Mouse (Mus musculus) intestine, embryonic 14.5 days (tissue): ENCODE data around the gene Leng9. TPM values are rescaled to one million over a fixed set of nuclear protein-coding genes. Genes with fewer than 3 reads are reported as not detected.
A peak's percentile ranks its signal among the peaks of the same experiment; 100 is the strongest.

Source experiments
- ATAC-seq: fragments of 200-750 bp; cut with Nextera tagmentation; replicated peaks from 2 replicates; pipeline ENCODE4 v1.8.0; 2017; ENCODE audit warnings: low read depth, moderate number of reproducible peaks, moderate TSS enrichment, moderate library complexity; ENCODE audit not compliant: low FRiP score, low TSS enrichment
- DNase-seq: peaks from one replicate; pipeline ENCODE4 v3.0.0-alpha.2; 2018; ENCODE audit warnings: low spot score
- H3K27ac ChIP-seq: fragments of 300-500 bp; sonication (generic); 2 replicates; pipeline ENCODE4 v1.5.1; 2014; ENCODE audit warnings: low read depth, mild to moderate bottlenecking, control low read depth
- H3K27me3 ChIP-seq: fragments of 300-500 bp; sonication (generic); replicated peaks from 2 replicates; pipeline ENCODE4 v1.6.1; 2014; ENCODE audit warnings: low read length, control low read depth; ENCODE audit not compliant: control insufficient read depth, insufficient read depth
- H3K36me3 ChIP-seq: fragments of 300-500 bp; sonication (generic); 2 replicates; pipeline ENCODE4 v1.6.1; 2014; ENCODE audit warnings: low read length, control low read depth; ENCODE audit not compliant: control insufficient read depth, insufficient read depth
- H3K4me1 ChIP-seq: fragments of 300-500 bp; sonication (generic); replicated peaks from 2 replicates; pipeline ENCODE4 v1.6.1; 2014; ENCODE audit warnings: low read length, control low read depth, mixed read lengths; ENCODE audit not compliant: control insufficient read depth, insufficient read depth
- H3K4me2 ChIP-seq: fragments of 300-500 bp; sonication (generic); 2 replicates; pipeline ENCODE4 v1.6.1; 2014; ENCODE audit warnings: low read length
- H3K4me3 ChIP-seq: fragments of 300-500 bp; sonication (generic); 2 replicates; pipeline ENCODE4 v1.5.1; 2014; ENCODE audit warnings: low read depth, low read length, control low read depth, mixed read lengths
- H3K9ac ChIP-seq: fragments of 300-500 bp; sonication (generic); 2 replicates; pipeline ENCODE4 v1.6.1; 2014; ENCODE audit warnings: mild to moderate bottlenecking, low read length
- H3K9me3 ChIP-seq: fragments of 300-500 bp; sonication (generic); 2 replicates; pipeline ENCODE4 v1.6.1; 2016; ENCODE audit warnings: low read length, control low read depth; ENCODE audit not compliant: control insufficient read depth
- WGBS: fragments of 180-500 bp; shearing (Covaris S2); extraction: QIAGEN DNeasy Blood & Tissue Kit; methylation state at CpG from one replicate; pipeline ENCODE4 v1.1.7; 2014; 5-methylcytosine and 5-hydroxymethylcytosine counted together
- polyA plus RNA-seq: library from polyadenylated mRNA; unstranded; fragments of >200 nt; fragmentation: Nextera tagmentation; extraction: Ambion mirVana; gene quantifications from 2 replicates; pipeline ENCODE4 v1.2.1, GENCODE M21; 2014

Gene Leng9
- polyA plus RNA-seq, 1 experiment from 2014 or later: 2.7 TPM

DNA sequence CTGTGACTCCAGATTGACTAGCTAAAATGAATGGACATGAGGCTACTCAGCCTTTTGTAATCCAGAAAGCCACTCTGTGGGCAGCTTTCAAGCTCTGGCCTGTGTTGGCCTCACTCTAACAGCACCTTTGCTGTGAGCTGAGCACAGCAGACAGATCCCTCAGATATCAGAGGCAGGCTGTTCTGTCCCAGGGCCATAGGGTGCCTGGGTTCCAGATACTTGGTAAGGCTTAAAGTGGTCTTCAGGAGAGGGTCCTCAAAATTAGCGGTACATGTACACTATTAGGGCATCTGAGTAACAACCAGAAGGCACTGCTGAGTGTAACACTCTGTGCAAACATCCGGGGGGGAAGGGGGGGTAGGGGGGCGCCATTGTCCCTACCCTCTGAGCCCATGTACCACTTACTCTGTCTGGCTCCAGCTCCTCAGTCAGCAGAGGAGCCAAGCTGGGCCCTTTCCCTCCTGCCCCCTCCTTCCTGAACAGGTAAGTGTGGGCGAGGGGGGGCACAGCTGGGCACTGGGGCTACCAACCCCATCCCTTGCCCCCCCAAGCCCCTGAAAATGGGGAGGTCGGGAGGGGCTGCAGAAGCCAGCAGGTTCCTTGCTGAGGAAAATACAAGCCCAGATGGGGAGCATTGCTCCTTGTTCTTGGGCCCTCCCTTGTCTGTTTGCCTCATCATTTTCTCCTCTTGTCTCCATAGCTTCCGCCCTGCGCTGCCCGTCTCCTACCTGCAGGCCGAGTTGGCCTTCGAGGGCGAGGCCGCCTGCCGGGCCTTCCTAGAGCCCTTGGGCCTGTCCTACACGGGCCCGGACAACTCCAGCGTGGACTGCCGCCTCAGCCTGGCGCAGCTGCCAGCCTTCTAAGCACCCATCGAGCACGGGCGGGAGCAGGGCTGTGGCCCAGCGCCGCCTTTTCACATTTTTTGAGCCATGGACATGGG is 3.7 kb downstream of the Leng9 start:
- Histone ChIP-seq H3K27ac (no peak overlapping the region), H3K4me3 (no peak overlapping the region), H3K27me3 (peaks cover 5% of the 10 kb centered on the region; the same call in 1 of the 2 replicates), H3K4me1 (peaks cover 19% of the 10 kb centered on the region), H3K36me3 (peaks cover 64% of the 10 kb centered on the region), H3K9ac (no peak overlapping the region), H3K4me2 (no peak overlapping the region), H3K9me3 (no peaks in the 10 kb centered on the region)
- 94% methylated on average over 23 of the region's 23 CpGs for WGBS
- ATAC-seq (no peak), DNase-seq (no peak)

DNA sequence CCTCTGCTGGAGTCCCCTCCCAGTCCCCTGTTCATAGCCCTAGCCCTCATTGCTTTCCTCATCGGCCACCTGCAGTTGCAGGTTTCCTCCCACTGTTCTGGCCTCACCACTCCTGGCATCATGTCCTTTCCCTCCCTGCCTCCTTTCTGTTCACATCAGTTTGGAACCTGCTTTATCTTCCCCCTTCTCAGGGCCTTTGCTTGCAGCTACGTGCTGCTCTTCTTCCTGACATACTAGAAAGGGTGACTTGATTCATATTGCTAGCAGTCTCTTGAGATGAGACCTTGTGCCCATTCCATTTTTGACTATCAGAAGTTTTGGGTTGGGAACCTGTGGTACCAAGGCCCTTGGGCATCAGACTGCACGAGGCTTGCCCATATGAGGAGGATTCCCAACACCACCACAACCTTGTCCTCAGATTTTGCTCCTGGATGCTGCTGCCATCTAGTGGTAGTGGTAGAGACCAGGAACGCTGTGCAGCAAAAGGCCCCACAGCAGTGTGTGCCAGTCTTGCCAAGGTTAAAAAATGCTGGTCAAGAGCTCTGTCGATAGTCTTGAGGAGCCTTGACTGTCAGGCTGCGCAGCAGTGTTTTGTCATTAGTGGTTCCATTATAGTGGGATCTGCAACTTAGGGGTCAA is 4.5 kb downstream of the Leng9 start:
- Histone ChIP-seq H3K27me3 (no peaks in the 10 kb centered on the region), H3K9ac (no peak overlapping the region), H3K4me2 (no peak overlapping the region), H3K9me3 (no peaks in the 10 kb centered on the region), H3K4me1 (peaks cover 19% of the 10 kb centered on the region), H3K27ac (no peak overlapping the region), H3K4me3 (no peak overlapping the region), H3K36me3 (peaks cover 72% of the 10 kb centered on the region)
- ATAC-seq (no peak), DNase-seq (no peak)
- WGBS: 65% methylated on average over 6 of the region's 6 CpGs

DNA sequence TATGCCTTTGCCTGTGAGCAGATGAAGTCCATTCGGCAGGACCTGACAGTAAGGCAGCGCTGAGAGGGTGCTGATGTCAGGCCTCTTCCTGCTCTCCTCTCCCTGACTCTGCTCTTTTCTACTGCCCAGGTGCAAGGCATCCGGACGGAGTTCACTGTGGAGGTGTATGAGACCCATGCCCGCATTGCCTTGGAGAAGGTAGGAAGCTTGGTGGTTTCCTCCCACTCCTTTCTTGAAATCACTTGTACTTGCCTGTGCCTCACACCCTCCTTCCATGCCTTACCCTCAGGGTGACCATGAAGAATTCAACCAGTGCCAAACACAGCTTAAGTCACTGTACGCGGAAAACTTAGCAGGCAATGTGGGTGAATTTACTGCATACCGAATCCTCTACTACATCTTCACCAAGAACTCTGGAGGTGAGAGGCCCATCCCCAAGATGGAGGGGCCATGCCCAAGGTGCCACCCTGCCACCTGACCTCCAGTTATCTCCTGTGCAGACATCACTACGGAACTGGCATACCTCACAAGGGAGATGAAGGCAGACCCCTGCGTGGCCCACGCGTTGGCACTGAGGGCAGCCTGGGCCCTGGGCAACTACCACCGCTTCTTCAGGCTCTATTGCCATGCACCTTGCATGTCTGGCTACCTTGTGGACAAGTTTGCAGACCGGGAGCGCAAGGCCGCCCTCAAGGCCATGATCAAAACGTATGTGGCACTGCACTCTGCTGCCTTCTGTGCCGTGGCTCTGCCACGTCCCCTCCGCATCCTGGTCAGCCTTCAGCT is 5.2 kb downstream of the Leng9 start:
- 93% methylated on average over 20 of the region's 20 CpGs for WGBS
- no peak overlapping the region for H3K9ac ChIP-seq
- no peak overlapping the region for H3K4me3 ChIP-seq
- DNase-seq (no peak), ATAC-seq (no peak)
- H3K9me3 ChIP-seq: no peaks in the 10 kb centered on the region
- peaks cover 79% of the 10 kb centered on the region for H3K36me3 ChIP-seq
- H3K4me2 ChIP-seq: no peak overlapping the region
- no peak overlapping the region for H3K27ac ChIP-seq
- peaks cover 14% of the 10 kb centered on the region for H3K4me1 ChIP-seq
- no peaks in the 10 kb centered on the region for H3K27me3 ChIP-seq

DNA sequence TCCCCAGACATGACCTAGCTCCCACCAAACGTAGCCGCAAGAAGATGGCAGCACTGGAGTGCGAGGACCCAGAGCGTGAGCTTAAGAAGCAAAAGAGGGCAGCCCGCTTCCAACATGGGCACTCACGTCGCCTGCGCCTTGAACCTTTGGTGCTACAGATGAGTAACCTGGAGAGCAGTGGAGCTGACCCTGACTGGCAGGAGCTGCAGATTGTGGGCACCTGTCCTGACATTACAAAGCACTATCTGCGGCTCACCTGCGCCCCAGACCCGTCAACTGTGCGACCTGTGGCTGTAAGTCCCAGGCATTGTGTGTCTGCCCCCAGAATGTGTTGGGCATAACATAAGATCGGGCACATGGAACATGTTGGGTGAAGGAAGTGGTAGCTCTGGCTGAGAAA is 6.1 kb downstream of the Leng9 start:
- DNase-seq (peak; percentile 42), ATAC-seq (no peak)
- Histone ChIP-seq H3K4me1 (peaks cover 12% of the 10 kb centered on the region), H3K36me3 (peaks cover 89% of the 10 kb centered on the region), H3K4me2 (no peak overlapping the region), H3K4me3 (no peak overlapping the region), H3K27me3 (no peaks in the 10 kb centered on the region), H3K27ac (no peak overlapping the region), H3K9ac (no peak overlapping the region), H3K9me3 (no peaks in the 10 kb centered on the region)
- 97% methylated on average over 13 of the region's 13 CpGs for WGBS

DNA sequence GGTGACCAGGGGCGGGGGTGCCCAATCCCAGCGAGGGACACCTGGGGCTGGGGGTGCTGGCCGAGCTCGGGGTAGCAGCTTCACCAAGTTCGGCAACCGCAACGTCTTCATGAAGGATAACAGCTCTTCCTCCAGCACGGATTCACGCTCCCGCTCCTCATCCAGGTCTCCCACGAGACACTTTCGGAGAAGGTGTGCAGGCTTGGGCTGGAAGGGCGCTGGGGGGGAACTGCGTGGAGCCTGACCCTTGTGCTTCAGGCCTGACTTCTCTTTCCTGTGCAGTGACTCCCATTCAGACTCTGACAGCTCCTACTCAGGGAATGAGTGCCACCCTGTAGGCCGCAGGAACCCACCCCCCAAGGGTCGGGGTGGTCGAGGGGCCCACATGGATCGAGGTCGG is 6.7 kb downstream of the Leng9 start:
- Histone ChIP-seq H3K36me3 (peaks cover 94% of the 10 kb centered on the region), H3K4me2 (no peak overlapping the region), H3K9me3 (no peaks in the 10 kb centered on the region), H3K4me3 (no peak overlapping the region), H3K27ac (no peak overlapping the region), H3K9ac (no peak overlapping the region), H3K4me1 (peaks cover 11% of the 10 kb centered on the region), H3K27me3 (no peaks in the 10 kb centered on the region)
- 94% methylated on average over 19 of the region's 19 CpGs for WGBS
- no peak for ATAC-seq
- peak; percentile 40 for DNase-seq

DNA sequence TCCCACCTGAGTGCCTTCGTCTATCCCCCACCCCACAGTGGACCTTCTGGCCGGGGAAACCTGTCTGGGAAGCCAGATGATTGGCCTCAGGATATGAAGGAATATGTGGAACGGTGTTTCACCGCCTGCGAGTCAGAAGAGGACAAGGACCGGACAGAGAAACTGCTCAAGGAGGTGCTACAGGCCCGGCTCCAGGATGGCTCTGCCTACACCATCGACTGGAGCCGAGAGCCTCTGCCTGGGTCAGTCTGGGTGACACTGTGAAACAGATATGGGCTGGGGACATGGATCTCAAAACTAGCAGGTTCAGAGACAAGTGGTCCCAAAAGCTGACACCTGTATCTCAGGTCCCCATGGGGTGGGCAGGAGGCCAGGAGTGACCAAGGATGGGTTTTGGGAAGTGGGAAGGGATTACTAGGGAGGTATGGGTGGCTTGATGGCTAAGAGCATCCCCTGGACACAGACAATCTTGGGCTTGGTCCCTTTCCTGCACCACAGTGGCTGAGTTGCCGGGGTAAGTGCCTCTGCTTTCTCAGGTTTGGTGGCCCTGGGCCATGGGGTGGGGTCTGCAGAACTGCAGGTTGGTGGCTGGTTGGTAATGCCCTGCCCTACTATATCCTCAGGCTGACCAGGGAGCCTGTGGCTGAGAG is 7.3 kb downstream of the Leng9 start:
- ATAC-seq (no peak), DNase-seq (peak; percentile 48)
- 94% methylated on average over 10 of the region's 10 CpGs for WGBS
- peaks cover 97% of the 10 kb centered on the region for H3K36me3 ChIP-seq
- no peak overlapping the region for H3K4me2 ChIP-seq
- H3K27ac ChIP-seq: no peak overlapping the region
- no peaks in the 10 kb centered on the region for H3K27me3 ChIP-seq
- H3K4me1 ChIP-seq: peaks cover 11% of the 10 kb centered on the region
- no peak overlapping the region for H3K4me3 ChIP-seq
- no peak overlapping the region for H3K9ac ChIP-seq
- H3K9me3 ChIP-seq: no peaks in the 10 kb centered on the region

DNA sequence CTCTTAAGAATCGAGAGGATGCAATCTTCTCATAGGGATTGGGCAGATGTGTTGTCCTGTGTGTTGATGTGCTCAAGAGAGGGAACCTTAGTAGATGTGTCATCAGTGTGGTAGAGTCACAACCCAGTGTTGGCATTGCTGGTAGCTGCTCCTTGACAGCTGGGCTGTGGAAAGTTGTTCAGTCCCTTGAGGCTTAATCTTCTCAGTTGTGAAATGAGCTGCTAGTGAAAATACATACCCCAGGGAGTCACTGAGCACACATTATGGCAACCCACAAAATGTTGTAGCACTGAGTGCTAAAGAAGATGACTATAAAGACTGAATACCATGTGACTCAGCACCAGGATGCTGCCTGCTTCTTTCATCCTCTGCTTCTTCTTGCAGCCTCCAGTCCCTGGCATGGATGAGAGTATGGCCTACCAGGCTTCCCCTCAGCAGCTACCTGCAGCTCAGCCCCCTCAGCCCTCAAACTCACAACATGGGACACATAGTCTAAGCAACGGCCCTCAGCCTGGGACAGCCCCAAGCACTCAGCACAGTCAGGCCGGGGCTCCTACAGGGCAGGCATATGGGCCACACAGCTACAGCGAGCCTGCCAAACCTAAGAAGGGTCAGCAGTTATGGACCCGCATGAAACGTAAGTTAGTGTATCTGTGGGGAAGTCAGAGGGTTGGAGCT is 8.4 kb downstream of the Leng9 start:
- Histone ChIP-seq H3K9ac (no peak overlapping the region), H3K4me3 (no peak overlapping the region), H3K27ac (no peak overlapping the region), H3K9me3 (no peaks in the 10 kb centered on the region), H3K4me2 (no peak overlapping the region), H3K4me1 (peaks cover 10% of the 10 kb centered on the region), H3K36me3 (peaks cover 86% of the 10 kb centered on the region), H3K27me3 (no peaks in the 10 kb centered on the region)
- ATAC-seq (no peak), DNase-seq (peak; percentile 45)
- 93% methylated on average over 6 of the region's 6 CpGs for WGBS

DNA sequence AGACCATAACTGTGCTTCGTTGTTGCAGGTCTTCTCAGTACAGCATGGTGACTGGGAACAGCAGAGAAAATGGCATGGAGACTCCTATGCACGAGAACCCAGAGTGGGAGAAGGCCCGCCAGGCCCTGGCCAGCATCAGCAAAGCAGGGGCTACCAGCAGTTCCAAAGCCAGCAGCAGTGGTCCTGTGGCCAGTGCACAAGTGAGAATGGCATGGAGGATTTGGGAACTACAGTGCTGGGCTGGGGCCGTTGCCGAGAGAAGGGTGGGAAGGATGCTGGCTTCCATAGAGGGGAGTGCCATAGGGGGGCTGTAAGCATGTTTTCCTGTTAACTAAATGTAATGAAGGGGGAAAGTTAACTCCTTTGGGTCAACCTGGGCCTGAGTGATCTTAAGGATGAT is 10.8 kb downstream of the Leng9 start:
- no peaks in the 10 kb centered on the region for H3K9me3 ChIP-seq
- DNase-seq (no peak), ATAC-seq (no peak)
- H3K27ac ChIP-seq: no peak overlapping the region
- WGBS: 97% methylated on average over 5 of the region's 5 CpGs
- no peak overlapping the region for H3K4me3 ChIP-seq
- H3K9ac ChIP-seq: no peak overlapping the region
- H3K27me3 ChIP-seq: no peaks in the 10 kb centered on the region
- no peak overlapping the region for H3K4me2 ChIP-seq
- H3K4me1 ChIP-seq: peaks cover 12% of the 10 kb centered on the region
- H3K36me3 ChIP-seq: peaks cover 62% of the 10 kb centered on the region
